In the genomic region with DNA sequence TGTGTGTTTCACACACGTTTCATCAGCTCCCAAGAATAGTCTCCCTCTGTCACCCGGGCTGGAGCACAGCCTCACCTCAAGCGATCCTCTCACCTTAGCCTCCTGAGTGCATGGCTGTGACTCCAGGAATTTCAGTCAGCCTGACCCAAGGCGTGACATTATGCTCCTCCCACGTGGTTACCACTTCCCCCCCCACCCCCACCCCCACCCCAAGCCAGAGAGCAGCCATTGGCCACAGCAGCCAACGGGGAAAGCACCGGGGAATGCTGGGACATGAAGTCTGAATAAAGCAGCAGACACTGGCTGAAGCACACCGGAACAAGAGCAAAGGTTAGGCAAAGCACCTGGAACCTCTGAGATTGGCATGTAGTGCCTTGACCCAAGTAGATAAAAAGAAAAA, we compare ENCODE assay signal across 9 mouse cellular contexts. TPM values are rescaled to one million over a fixed set of nuclear protein-coding genes. Genes with fewer than 3 reads are reported as not detected.
DNase-seq lines count a peak whose midpoint lies in the region; ATAC-seq and TF ChIP-seq lines count a peak whose summit lies in the region.
"Had no signal": no experiment of that assay in that cellular context is flagged by ENCODE, and none has a peak within 500 bp of the region (broad histone marks: within the 10 kb centered on the region; RNA-seq: fewer than 3 reads in every experiment).

No protein-coding gene starts in this region.

- peak overlapping the region; percentile 15 for H3K4me3 ChIP-seq in embryonic facial prominence, embryonic 13.5 days
- no peak overlapping the region for H3K4me3 ChIP-seq in hindbrain, postnatal 0 days (ENCODE audit: low read length)
- peak overlapping the region; percentile 35 for H3K4me3 ChIP-seq in liver, embryonic 13.5 days (replicated peaks)

- peak overlapping the region; percentile 31 for H3K4me2 ChIP-seq in embryonic facial prominence, embryonic 13.5 days
- 0 out of 2 replicates have a peak overlapping the region, but pooled peaks have one; percentile 5 for H3K4me2 ChIP-seq in hindbrain, postnatal 0 days (ENCODE audit: low read depth, low read length)
- H3K4me2 ChIP-seq in liver, embryonic 13.5 days = peak overlapping the region; percentile 53

- no peak overlapping the region for H3K27ac ChIP-seq in embryonic facial prominence, embryonic 13.5 days
- no peak overlapping the region for H3K27ac ChIP-seq in hindbrain, postnatal 0 days
- no peak overlapping the region for H3K27ac ChIP-seq in liver, embryonic 13.5 days

- no peaks in the 10 kb centered on the region for H3K27me3 ChIP-seq in embryonic facial prominence, embryonic 13.5 days
- no peaks in the 10 kb centered on the region for H3K27me3 ChIP-seq in hindbrain, postnatal 0 days (ENCODE audit: insufficient read depth, low read length)
- no peaks in the 10 kb centered on the region for H3K27me3 ChIP-seq in liver, embryonic 13.5 days

- no peaks in the 10 kb centered on the region for H3K36me3 ChIP-seq in embryonic facial prominence, embryonic 13.5 days
- no peaks in the 10 kb centered on the region for H3K36me3 ChIP-seq in hindbrain, postnatal 0 days (ENCODE audit: insufficient read depth, low read length)
- no peaks in the 10 kb centered on the region for H3K36me3 ChIP-seq in liver, embryonic 13.5 days

- TF ChIP-seq CTCF in hindbrain, postnatal 0 days (IDR thresholded peaks at IDR 0.05; ENCODE audit: low read depth) = no peak

- no peaks in the 10 kb centered on the region for H3K4me1 ChIP-seq in embryonic facial prominence, embryonic 13.5 days
- no peaks in the 10 kb centered on the region for H3K4me1 ChIP-seq in hindbrain, postnatal 0 days (ENCODE audit: insufficient read depth, low read length)
- H3K4me1 ChIP-seq in liver, embryonic 13.5 days (replicated peaks) = peaks cover 17% of the 10 kb centered on the region

- WGBS in embryonic facial prominence, embryonic 13.5 days = 27% methylated on average over 8 of the region's 8 CpGs
- WGBS in hindbrain, postnatal 0 days = 38% methylated on average over 8 of the region's 8 CpGs
- 19% methylated on average over 8 of the region's 8 CpGs for WGBS in liver, embryonic 13.5 days (ENCODE audit: insufficient replicate concordance)

- no peak overlapping the region for H3K9ac ChIP-seq in embryonic facial prominence, embryonic 13.5 days
- H3K9ac ChIP-seq in hindbrain, postnatal 0 days (replicated peaks; ENCODE audit: low read length) = no peak overlapping the region
- peak overlapping the region; percentile 49 for H3K9ac ChIP-seq in liver, embryonic 13.5 days

- no peaks in the 10 kb centered on the region for H3K9me3 ChIP-seq in embryonic facial prominence, embryonic 13.5 days
- H3K9me3 ChIP-seq in hindbrain, postnatal 0 days (ENCODE audit: low read length) = no peaks in the 10 kb centered on the region
- H3K9me3 ChIP-seq in liver, embryonic 13.5 days (replicated peaks) = no peaks in the 10 kb centered on the region

- no peak for ATAC-seq in embryonic facial prominence, embryonic 13.5 days (ENCODE audit: insufficient number of reproducible peaks, insufficient read depth, low FRiP score, low TSS enrichment, low read depth)
- ATAC-seq in hindbrain, postnatal 0 days = peak; percentile 63
- ATAC-seq in liver, embryonic 13.5 days (ENCODE audit: low read depth) = peak; percentile 89

- peak; percentile 85 for DNase-seq in ZHBTc4 (ENCODE audit: low read depth, low spot score)
- DNase-seq in hindbrain, postnatal 0 days (ENCODE audit: low spot score) = peak; percentile 48
- peak; percentile 53 for DNase-seq in liver, embryonic 13.5 days
- DNase-seq in skeletal muscle tissue, adult 2 months (ENCODE audit: low read depth, low spot score) = peak; percentile 21
- no peak for DNase-seq in left cerebral cortex, adult 8-10 months (ENCODE audit: low spot score in 2 of 2)
- no peak for DNase-seq in adrenal gland, adult 2 months
- no peak for DNase-seq in urinary bladder, postnatal 25 days (ENCODE audit: low spot score)

RNA-seq across cellular contexts. Expression of a gene that starts 21.5 kb away (rescaled TPM):
- not detected in 2 replicates for polyA plus RNA-seq in embryonic facial prominence, embryonic 13.5 days (2015; fragmentation: Nextera tagmentation; extraction: Ambion mirVana)
- total RNA-seq in hindbrain, postnatal 0 days (2014; rRNA removed) = not detected in 2 replicates
- not detected in 2 replicates for polyA plus RNA-seq in hindbrain, postnatal 0 days (2015; fragmentation: Nextera tagmentation; extraction: Ambion mirVana)
- polyA plus RNA-seq in liver, embryonic 13.5 days (2015; fragmentation: Nextera tagmentation; extraction: Ambion mirVana) = not detected in 2 replicates
- not detected for total RNA-seq in left cerebral cortex, adult 8-10 months (2022)
- total RNA-seq in adrenal gland, adult 2 months (2021) = not detected
- not detected in 2 replicates for polyA plus RNA-seq in adrenal gland, adult 2 months (2012; rRNA removed)
- total RNA-seq: heart, postnatal 14 days had no signal

RNA-seq across cellular contexts. Expression of a gene that starts 47.3 kb away (rescaled TPM):
- 12.7 and 12.9 TPM in 2 replicates for polyA plus RNA-seq in embryonic facial prominence, embryonic 13.5 days (2015; fragmentation: Nextera tagmentation; extraction: Ambion mirVana)
- 107 and 132 TPM in 2 replicates for total RNA-seq in hindbrain, postnatal 0 days (2014; rRNA removed)
- 79.7 and 82.9 TPM in 2 replicates for polyA plus RNA-seq in hindbrain, postnatal 0 days (2015; fragmentation: Nextera tagmentation; extraction: Ambion mirVana)
- polyA plus RNA-seq in liver, embryonic 13.5 days (2015; fragmentation: Nextera tagmentation; extraction: Ambion mirVana) = 45.2 TPM in 2 replicates
- total RNA-seq in left cerebral cortex, adult 8-10 months (2022) = 10 to 100 TPM; 56.1 to 61.2 (median 58.5) TPM
- total RNA-seq in adrenal gland, adult 2 months (2021) = 10 to 100 TPM in 1 of 2 experiments, 1 to 10 TPM in 1; 9.0 to 14.5 TPM
- polyA plus RNA-seq in adrenal gland, adult 2 months (2012; rRNA removed) = 29.7 and 39.7 TPM in 2 replicates

Comparison
In these comparisons a context has a peak if more than half of its experiments do, and no peak if none do; other contexts are left out.
1. DNase-seq: peak in ZHBTc4 (single experiment), hindbrain, postnatal 0 days (single experiment), liver, embryonic 13.5 days (single experiment) and skeletal muscle tissue, adult 2 months (single experiment); none in left cerebral cortex, adult 8-10 months (0 of 2), adrenal gland, adult 2 months (single experiment) and urinary bladder, postnatal 25 days (single experiment).
2. Peak in every context shown above with its lines, with median percentiles within 50 percentile points of each other: H3K4me2 ChIP-seq.